Mouse (Mus musculus) intestine, embryonic 14.5 days (tissue): ENCODE data around the gene Pick1. TPM values are rescaled to one million over a fixed set of nuclear protein-coding genes. Genes with fewer than 3 reads are reported as not detected.

Experiments
- ATAC-seq: fragments of 200-750 bp; cut with Nextera tagmentation; replicated peaks from 2 replicates; pipeline ENCODE4 v1.8.0; 2017; ENCODE audit warnings: low read depth, moderate number of reproducible peaks, moderate TSS enrichment, moderate library complexity; ENCODE audit not compliant: low FRiP score, low TSS enrichment
- DNase-seq: peaks from one replicate; pipeline ENCODE4 v3.0.0-alpha.2; 2018; ENCODE audit warnings: low spot score
- H3K27ac ChIP-seq: fragments of 300-500 bp; sonication (generic); 2 replicates; pipeline ENCODE4 v1.5.1; 2014; ENCODE audit warnings: low read depth, mild to moderate bottlenecking, control low read depth
- H3K27me3 ChIP-seq: fragments of 300-500 bp; sonication (generic); replicated peaks from 2 replicates; pipeline ENCODE4 v1.6.1; 2014; ENCODE audit warnings: low read length, control low read depth; ENCODE audit not compliant: control insufficient read depth, insufficient read depth
- H3K36me3 ChIP-seq: fragments of 300-500 bp; sonication (generic); 2 replicates; pipeline ENCODE4 v1.6.1; 2014; ENCODE audit warnings: low read length, control low read depth; ENCODE audit not compliant: control insufficient read depth, insufficient read depth
- H3K4me1 ChIP-seq: fragments of 300-500 bp; sonication (generic); replicated peaks from 2 replicates; pipeline ENCODE4 v1.6.1; 2014; ENCODE audit warnings: low read length, control low read depth, mixed read lengths; ENCODE audit not compliant: control insufficient read depth, insufficient read depth
- H3K4me2 ChIP-seq: fragments of 300-500 bp; sonication (generic); 2 replicates; pipeline ENCODE4 v1.6.1; 2014; ENCODE audit warnings: low read length
- H3K4me3 ChIP-seq: fragments of 300-500 bp; sonication (generic); 2 replicates; pipeline ENCODE4 v1.5.1; 2014; ENCODE audit warnings: low read depth, low read length, control low read depth, mixed read lengths
- H3K9ac ChIP-seq: fragments of 300-500 bp; sonication (generic); 2 replicates; pipeline ENCODE4 v1.6.1; 2014; ENCODE audit warnings: mild to moderate bottlenecking, low read length
- H3K9me3 ChIP-seq: fragments of 300-500 bp; sonication (generic); 2 replicates; pipeline ENCODE4 v1.6.1; 2016; ENCODE audit warnings: low read length, control low read depth; ENCODE audit not compliant: control insufficient read depth
- WGBS: fragments of 180-500 bp; shearing (Covaris S2); extraction: QIAGEN DNeasy Blood & Tissue Kit; methylation state at CpG from one replicate; pipeline ENCODE4 v1.1.7; 2014; 5-methylcytosine and 5-hydroxymethylcytosine counted together
- polyA plus RNA-seq: library from polyadenylated mRNA; unstranded; fragments of >200 nt; fragmentation: Nextera tagmentation; extraction: Ambion mirVana; gene quantifications from 2 replicates; pipeline ENCODE4 v1.2.1, GENCODE M21; 2014

The Pick1 gene
- polyA plus RNA-seq, 1 experiment from 2014 or later, result 28.3 TPM

DNA sequence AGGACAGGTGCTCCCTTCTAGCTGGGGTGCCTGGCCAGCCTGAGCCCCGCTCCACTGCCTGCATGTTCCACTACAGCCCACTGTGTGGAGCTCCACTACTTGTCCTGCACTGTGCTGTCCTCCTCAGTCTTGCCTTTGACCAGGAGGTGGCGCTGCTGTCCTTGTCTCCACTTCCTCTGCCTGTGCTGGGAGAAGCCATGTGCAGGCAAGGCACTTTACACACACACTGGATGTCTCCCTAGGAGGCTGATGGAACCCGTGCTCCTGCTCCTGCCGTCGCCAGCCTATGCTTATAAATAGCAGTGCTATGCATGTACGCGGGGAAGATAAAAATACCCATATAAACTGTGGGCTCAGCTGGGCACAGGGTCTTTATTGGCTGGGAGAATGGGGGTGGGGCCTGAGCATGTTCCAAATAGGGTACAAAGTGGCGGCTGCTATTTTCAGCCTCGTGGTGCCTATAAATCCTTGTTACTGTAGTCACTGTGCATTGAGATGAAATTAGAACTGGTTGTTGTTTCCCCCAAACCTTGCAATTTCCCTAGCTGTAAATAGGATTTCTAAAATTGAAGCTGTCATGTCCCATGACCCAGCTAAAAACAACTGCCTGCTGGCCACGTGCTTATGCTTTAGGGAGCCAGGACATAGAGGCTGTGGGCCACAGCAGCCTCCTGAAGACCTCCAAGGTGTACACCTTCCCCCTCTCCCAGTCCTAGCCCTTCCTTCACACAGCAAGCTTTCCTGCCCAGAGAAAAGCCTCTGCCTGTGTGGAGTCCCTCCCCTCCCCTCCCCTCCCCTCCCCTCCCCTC is 14.5 kb downstream of the Pick1 start:
- peaks cover 66% of the 10 kb centered on the region for H3K36me3 ChIP-seq
- 21% methylated on average over 10 of the region's 10 CpGs for WGBS

GRCm38 (mm10) chr15:79244071-79244893 is 15.3 kb downstream of the Pick1 start:
- 86% methylated on average over 7 of the region's 7 CpGs for WGBS
- DNase-seq (no peak), ATAC-seq (no peak)
- no peaks in the 10 kb centered on the region for H3K9me3 ChIP-seq
- peaks cover 3% of the 10 kb centered on the region; the same call in 1 of the 2 replicates for H3K4me1 ChIP-seq
- H3K27me3 ChIP-seq, result no peaks in the 10 kb centered on the region
- no peak overlapping the region for H3K27ac ChIP-seq
- no peak overlapping the region for H3K4me3 ChIP-seq
- no peak overlapping the region for H3K4me2 ChIP-seq
- no peak overlapping the region for H3K9ac ChIP-seq
- peaks cover 64% of the 10 kb centered on the region for H3K36me3 ChIP-seq

More for the DNA sequence above, 14.5 kb downstream of the Pick1 start:
- Histone ChIP-seq H3K27ac (no peak overlapping the region), H3K4me1 (peaks cover 3% of the 10 kb centered on the region; the same call in 1 of the 2 replicates), H3K9ac (no peak overlapping the region), H3K4me2 (no peak overlapping the region), H3K27me3 (no peaks in the 10 kb centered on the region), H3K9me3 (no peaks in the 10 kb centered on the region), H3K4me3 (no peak overlapping the region)
- DNase-seq (peak; percentile 99), ATAC-seq (peak; percentile 96)

GRCm38 (mm10) chr15:79245321-79245720 is 16.3 kb downstream of the Pick1 start:
- Histone ChIP-seq H3K9ac (no peak overlapping the region), H3K4me3 (no peak overlapping the region), H3K4me1 (peaks cover 3% of the 10 kb centered on the region; the same call in 1 of the 2 replicates), H3K27me3 (no peaks in the 10 kb centered on the region), H3K4me2 (no peak overlapping the region), H3K36me3 (peaks cover 56% of the 10 kb centered on the region), H3K27ac (no peak overlapping the region), H3K9me3 (no peaks in the 10 kb centered on the region)
- DNase-seq (no peak), ATAC-seq (no peak)
- WGBS, result 88% methylated on average over 3 of the region's 3 CpGs

DNA sequence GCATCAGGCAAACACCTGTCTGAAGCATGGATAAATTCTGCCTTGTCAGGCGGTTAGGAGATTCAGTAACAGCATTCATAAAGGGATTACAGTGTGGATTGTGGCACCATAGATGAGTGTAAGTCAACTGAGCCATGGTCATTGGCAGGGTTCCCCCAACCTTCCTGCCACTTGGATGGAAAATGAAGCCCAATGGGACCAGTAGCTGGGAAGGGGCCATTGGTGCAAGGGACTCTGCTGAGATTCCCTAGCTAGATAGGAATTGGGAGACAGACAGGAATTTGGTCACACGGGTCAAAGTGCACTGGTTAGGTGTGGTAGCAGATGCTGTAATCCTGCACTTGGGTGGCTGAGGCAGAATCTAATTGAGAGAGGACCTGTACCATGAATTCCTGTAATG is 21.3 kb downstream of the Pick1 start:
- Histone ChIP-seq H3K4me3 (no peak overlapping the region), H3K27me3 (peaks cover 32% of the 10 kb centered on the region), H3K9ac (no peak overlapping the region), H3K4me1 (no peaks in the 10 kb centered on the region; the same call in 1 of the 2 replicates), H3K36me3 (peaks cover 36% of the 10 kb centered on the region), H3K27ac (no peak overlapping the region), H3K4me2 (no peak overlapping the region), H3K9me3 (no peaks in the 10 kb centered on the region)
- ATAC-seq (no peak), DNase-seq (no peak)
- 69% methylated on average over 2 of the region's 2 CpGs for WGBS

DNA sequence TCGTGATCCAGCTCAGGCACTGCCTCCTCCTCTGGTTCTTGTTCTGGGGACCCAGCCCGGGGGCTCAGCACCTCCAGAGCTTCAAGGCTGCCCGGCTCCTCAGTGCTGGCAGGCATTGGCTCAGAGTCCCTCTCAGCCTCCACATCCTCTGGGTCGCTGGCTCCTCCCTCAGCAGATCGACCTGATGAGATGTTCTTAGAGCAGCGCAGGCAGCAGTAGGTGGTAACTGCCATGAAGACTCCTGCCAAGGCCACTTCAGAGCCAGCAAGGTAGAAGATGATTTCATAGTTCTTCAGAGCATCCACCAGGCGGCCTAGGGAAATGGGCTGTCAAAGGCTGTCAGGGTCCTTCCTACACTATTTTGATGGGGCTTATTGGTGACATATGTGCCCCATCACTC is 22.2 kb downstream of the Pick1 start:
- no peak for ATAC-seq
- Histone ChIP-seq H3K4me3 (no peak overlapping the region), H3K27ac (no peak overlapping the region), H3K36me3 (peaks cover 27% of the 10 kb centered on the region), H3K9me3 (no peaks in the 10 kb centered on the region), H3K4me2 (no peak overlapping the region), H3K27me3 (peaks cover 32% of the 10 kb centered on the region), H3K4me1 (no peaks in the 10 kb centered on the region; the same call in 1 of the 2 replicates), H3K9ac (no peak overlapping the region)
- WGBS, result 54% methylated on average over 7 of the region's 7 CpGs
- no peak for DNase-seq

- H3K36me3 ChIP-seq, result peaks cover 19% of the 10 kb centered on the region
- DNase-seq, result peak; percentile 73
- peak overlapping the region; percentile 34 for H3K4me3 ChIP-seq
- peak; percentile 48 for ATAC-seq
- H3K4me2 ChIP-seq, result peak overlapping the region; percentile 78
- H3K9ac ChIP-seq, result peak overlapping the region; percentile 37
- H3K9me3 ChIP-seq, result no peaks in the 10 kb centered on the region
- H3K27ac ChIP-seq, result no peak overlapping the region
- 1% methylated on average over 61 of the region's 61 CpGs for WGBS
- no peaks in the 10 kb centered on the region; the same call in 1 of the 2 replicates for H3K4me1 ChIP-seq
- peaks cover 32% of the 10 kb centered on the region for H3K27me3 ChIP-seq
These were observed 23.0 kb downstream of the Pick1 start for GRCm38 (mm10) chr15:79251781-79252491.

- Histone ChIP-seq H3K4me2 (peak overlapping the region; percentile 78), H3K9ac (peak overlapping the region; percentile 37), H3K27ac (no peak overlapping the region), H3K36me3 (peaks cover 15% of the 10 kb centered on the region), H3K27me3 (peaks cover 32% of the 10 kb centered on the region), H3K4me1 (no peaks in the 10 kb centered on the region; the same call in 1 of the 2 replicates), H3K9me3 (no peaks in the 10 kb centered on the region), H3K4me3 (peak overlapping the region; percentile 34)
- WGBS, result 33% methylated on average over 24 of the region's 24 CpGs
- ATAC-seq, result peak; percentile 26; the same call in 1 of the 2 replicates
- DNase-seq, result peak; percentile 62
These were observed 23.6 kb downstream of the Pick1 start for GRCm38 (mm10) chr15:79252580-79252979.

DNA sequence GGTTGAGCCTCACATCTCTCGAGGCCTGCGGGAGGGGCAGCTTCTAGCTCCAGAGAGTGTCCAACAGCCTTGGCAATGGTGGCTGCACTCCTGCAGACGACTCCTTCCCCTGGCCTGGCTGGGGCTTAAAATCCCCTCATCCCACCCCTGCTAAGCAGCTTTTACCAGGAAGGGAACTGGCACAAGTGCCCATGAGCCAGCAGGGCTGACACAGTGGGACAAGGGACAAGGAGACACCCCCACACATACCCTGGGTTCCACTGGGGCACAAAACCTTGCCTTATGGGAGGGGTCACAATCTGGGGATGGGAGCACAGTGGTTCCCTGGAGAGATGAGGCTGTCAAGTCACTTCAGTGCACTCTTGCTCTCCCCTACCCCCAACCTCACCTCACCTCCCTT is 25.7 kb downstream of the Pick1 start, which contains the start of gene Slc16a8:
TSS of gene Slc16a8 (minus strand) at position 101 of the 400 bp plus-strand sequence.
- no peak for ATAC-seq
- H3K4me1 ChIP-seq, result no peaks in the 10 kb centered on the region; the same call in 1 of the 2 replicates

More for the DNA sequence above, 25.7 kb downstream of the Pick1 start, which contains the start of gene Slc16a8:
- Histone ChIP-seq H3K9ac (no peak within 1 kb of the TSS), H3K4me2 (no peak within 1 kb of the TSS), H3K27me3 (peaks cover 37% of the 10 kb centered on the region), H3K27ac (no peak within 1 kb of the TSS), H3K9me3 (no peaks in the 10 kb centered on the region), H3K36me3 (no peaks in the 10 kb centered on the region), H3K4me3 (no peak within 1 kb of the TSS)
- DNase-seq, result no peak
- WGBS, result 26% methylated on average over 3 of the region's 3 CpGs
